Mouse (Mus musculus): ENCODE measurements around the gene Lef1. TPM values are rescaled to one million over a fixed set of nuclear protein-coding genes. Genes with fewer than 3 reads are reported as not detected.

The Lef1 gene
- total and polyA plus RNA-seq, 3 experiments = 0.18 to 0.54 TPM; not detected in 1

- H3K9me3 ChIP-seq (replicated peaks; ENCODE audit: insufficient read depth, low read length) = no peaks in the 10 kb centered on the region
- DNase-seq (ENCODE audit: low read depth, low spot score) = peak; percentile 71
- no peaks in the 10 kb centered on the region for H3K36me3 ChIP-seq (ENCODE audit: control insufficient read depth in 1 of 2, insufficient read depth in 2 of 2, low read length in 2 of 2)
- TF ChIP-seq CTCF (IDR thresholded peaks at IDR 0.05 in 2 of 3, conservative IDR thresholded peaks at IDR 0.05 in 1 of 3; ENCODE audit: control insufficient read depth in 1 of 3, insufficient read depth in 1 of 3, low read depth in 2 of 3, low read length in 3 of 3, poor library complexity in 1 of 3, severe bottlenecking in 1 of 3) (peak; percentile 74 to 85 (median 78)), ELF1 (IDR thresholded peaks at IDR 0.05; ENCODE audit: low read depth, low read length) (0 out of 2 replicates have a peak, but pooled peaks have one; percentile 21), TCF12 (IDR thresholded peaks at IDR 0.05; ENCODE audit: low read depth, low read length) (no peak), CHD2 (IDR thresholded peaks at IDR 0.05; ENCODE audit: low read length) (peak; percentile 75), BHLHE40 (IDR thresholded peaks at IDR 0.05; ENCODE audit: borderline replicate concordance, low read depth, low read length) (peak; percentile 54; the same call in 1 of the 2 replicates), RAD21 (IDR thresholded peaks at IDR 0.05; ENCODE audit: low read depth, low read length) (peak; percentile 69), ZC3H11A (IDR thresholded peaks at IDR 0.05; ENCODE audit: low read depth, low read length) (peak; percentile 27; the same call in 1 of the 2 replicates), KAT2A (conservative IDR thresholded peaks at IDR 0.05; ENCODE audit: low read depth, low read length) (no peak), SMC3 (IDR thresholded peaks at IDR 0.05; ENCODE audit: low read depth, low read length) (peak; percentile 57)
- H3K27ac ChIP-seq (ENCODE audit: control insufficient read depth, low read depth, low read length) = no peak overlapping the region
- no peaks in the 10 kb centered on the region for H3K79me2 ChIP-seq (ENCODE audit: control insufficient read depth, insufficient read depth, low read length, poor library complexity)
- no peak overlapping the region for H3K4me3 ChIP-seq (ENCODE audit: control insufficient read depth in 1 of 2, insufficient read depth in 1 of 2, low read depth in 2 of 2, low read length in 2 of 2)
- H3K4me1 ChIP-seq (ENCODE audit: control insufficient read depth in 1 of 2, insufficient read depth in 2 of 2, low read length in 2 of 2) = no peaks in the 10 kb centered on the region
- no peak overlapping the region for H3K9ac ChIP-seq (ENCODE audit: control insufficient read depth, low read depth, low read length, poor library complexity, severe bottlenecking)
- no peaks in the 10 kb centered on the region for H3K27me3 ChIP-seq (ENCODE audit: control insufficient read depth in 1 of 2, insufficient read depth in 2 of 2, low read length in 2 of 2)
Measured at GRCm38 (mm10) chr3:131245766-131246578, 135.7 kb downstream of the Lef1 start.

GRCm38 (mm10) chr3:131246579-131247046 lies 136.3 kb downstream of the Lef1 start:
- Histone ChIP-seq H3K9ac (ENCODE audit: control insufficient read depth, low read depth, low read length, poor library complexity, severe bottlenecking) (no peak overlapping the region), H3K9me3 (replicated peaks; ENCODE audit: insufficient read depth, low read length) (no peaks in the 10 kb centered on the region), H3K27ac (ENCODE audit: control insufficient read depth, low read depth, low read length) (no peak overlapping the region), H3K36me3 (ENCODE audit: control insufficient read depth in 1 of 2, insufficient read depth in 2 of 2, low read length in 2 of 2) (no peaks in the 10 kb centered on the region), H3K4me3 (ENCODE audit: control insufficient read depth in 1 of 2, insufficient read depth in 1 of 2, low read depth in 2 of 2, low read length in 2 of 2) (no peak overlapping the region), H3K79me2 (ENCODE audit: control insufficient read depth, insufficient read depth, low read length, poor library complexity) (no peaks in the 10 kb centered on the region), H3K27me3 (ENCODE audit: control insufficient read depth in 1 of 2, insufficient read depth in 2 of 2, low read length in 2 of 2) (no peaks in the 10 kb centered on the region), H3K4me1 (ENCODE audit: control insufficient read depth in 1 of 2, insufficient read depth in 2 of 2, low read length in 2 of 2) (no peaks in the 10 kb centered on the region)
- TF ChIP-seq NELFE (IDR thresholded peaks at IDR 0.05; ENCODE audit: low read depth, low read length) (no peak), BHLHE40 (IDR thresholded peaks at IDR 0.05; ENCODE audit: borderline replicate concordance, low read depth, low read length) (no peak), SMC3 (IDR thresholded peaks at IDR 0.05; ENCODE audit: low read depth, low read length) (no peak), USF2 (IDR thresholded peaks at IDR 0.05; ENCODE audit: borderline replicate concordance in 1 of 2, insufficient read depth in 1 of 2, low read depth in 1 of 2, low read length in 2 of 2) (no peak), GATA1 (IDR thresholded peaks at IDR 0.05; ENCODE audit: low read depth, low read length) (no peak), ZMIZ1 (IDR thresholded peaks at IDR 0.05; ENCODE audit: low read depth, low read length) (no peak), TCF12 (IDR thresholded peaks at IDR 0.05; ENCODE audit: low read depth, low read length) (no peak), NRF1 (IDR thresholded peaks at IDR 0.05; ENCODE audit: insufficient read depth, low read depth, low read length, poor library complexity, severe bottlenecking) (no peak), POLR2AphosphoS5 (IDR thresholded peaks at IDR 0.05; ENCODE audit: borderline replicate concordance, low read depth, low read length) (no peak), MEF2A (IDR thresholded peaks at IDR 0.05; ENCODE audit: extremely low read depth, insufficient replicate concordance, low read depth, low read length, poor library complexity, severe bottlenecking) (no peak), KAT2A (conservative IDR thresholded peaks at IDR 0.05; ENCODE audit: low read depth, low read length) (no peak), CHD2 (IDR thresholded peaks at IDR 0.05; ENCODE audit: low read length) (no peak), POLR2AphosphoS2 (IDR thresholded peaks at IDR 0.05; ENCODE audit: low read length) (no peak), EP300 (IDR thresholded peaks at IDR 0.05; ENCODE audit: low read depth in 1 of 2, low read length in 2 of 2) (no peak), RAD21 (IDR thresholded peaks at IDR 0.05; ENCODE audit: low read depth, low read length) (no peak), SIN3A (IDR thresholded peaks at IDR 0.05; ENCODE audit: low read length) (no peak), CHD1 (IDR thresholded peaks at IDR 0.05; ENCODE audit: low read depth, low read length) (no peak), USF1 (IDR thresholded peaks at IDR 0.05; ENCODE audit: low read depth, low read length) (no peak)
- no peak for DNase-seq (ENCODE audit: low read depth, low spot score)

All from MEL (cell line).